Mouse (Mus musculus): ENCODE results near the gene Ubap2.

Ubap2 gene

GRCm38 (mm10) chr4:41158251-41158650, 116.7 kb downstream of the Ubap2 start:
- DNase-seq, result no peak

GRCm38 (mm10) chr4:41156961-41157360, 118.0 kb downstream of the Ubap2 start:
- no peak for DNase-seq

- DNase-seq, result no peak
Observed at GRCm38 (mm10) chr4:41153146-41153545, 121.8 kb downstream of the Ubap2 start.

- DNase-seq, result no peak
Observed at GRCm38 (mm10) chr4:41151186-41151585, 123.8 kb downstream of the Ubap2 start.

- no peak for DNase-seq
Observed at GRCm38 (mm10) chr4:41149891-41150290, 125.1 kb downstream of the Ubap2 start.

Measured in right cerebral cortex, postnatal 14 days (tissue).